Mouse (Mus musculus) adrenal gland, adult 2 months (tissue): ENCODE measurements around the gene Rspry1. TPM values are rescaled to one million over a fixed set of nuclear protein-coding genes. Genes with fewer than 3 reads are reported as not detected.
A peak's percentile ranks its signal among the peaks of the same experiment; 100 is the strongest.

ENCODE experiments used
- DNase-seq: peaks from one replicate; pipeline ENCODE4 v3.0.0; 2021
- polyA plus RNA-seq: library from polyadenylated mRNA; depleted of rRNA; stranded (reverse); fragments of >200 nt; gene quantifications from 2 replicates; pipeline ENCODE4 v1.2.3, GENCODE M21; 2012; rRNA removed
- total RNA-seq, 2 experiments: library from RNA; stranded (reverse); gene quantifications; 2 replicates each; pipeline ENCODE4 v1.2.3; 2021

The Rspry1 gene
- total and polyA plus RNA-seq, 3 experiments = 3.7 to 25.3 (median 18.6) TPM

- no peak for DNase-seq
These were observed 82.5 kb downstream of the Rspry1 start for GRCm38 (mm10) chr8:94684287-94684686.

GRCm38 (mm10) chr8:94685953-94686352, 84.2 kb downstream of the Rspry1 start:
- DNase-seq = peak; percentile 50

- no peak for DNase-seq
These were observed 93.0 kb downstream of the Rspry1 start for GRCm38 (mm10) chr8:94694701-94695100.

DNA sequence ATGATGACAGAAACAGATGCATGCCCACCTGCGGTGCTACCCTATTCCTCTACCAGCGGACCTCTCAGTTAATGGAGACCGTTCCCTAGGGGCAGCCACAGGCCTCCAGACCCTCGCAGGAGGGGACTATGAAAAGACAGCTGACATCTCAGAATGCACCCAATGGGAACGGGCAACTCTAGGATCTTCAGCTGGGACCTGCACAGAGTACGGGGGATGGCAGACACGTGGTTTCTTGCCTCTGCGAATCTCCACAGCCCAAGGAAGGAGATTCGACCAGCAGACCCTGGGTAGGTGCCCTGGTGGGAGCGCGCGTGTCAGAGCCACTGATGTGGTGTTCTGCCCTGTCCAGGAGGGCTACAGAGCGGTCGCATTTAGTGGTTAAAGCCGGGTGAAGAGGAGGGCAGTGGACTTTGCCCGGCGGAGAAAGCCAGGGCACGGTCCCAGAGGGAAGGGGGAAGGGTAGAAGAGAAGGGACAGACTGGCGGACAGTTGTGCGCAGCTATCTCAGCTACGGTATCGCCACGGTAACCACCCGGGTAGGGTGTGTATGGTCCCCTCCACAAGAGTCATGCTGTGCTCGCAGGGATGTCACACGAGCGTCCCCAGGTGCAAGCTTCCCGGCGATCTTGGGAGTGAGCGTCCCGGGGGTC, 93.7 kb downstream of the Rspry1 start:
- no peak for DNase-seq

GRCm38 (mm10) chr8:94695994-94696384, 94.3 kb downstream of the Rspry1 start, which contains the start of gene Pllp:
TSS of gene Pllp (minus strand) at chr8:94696278.
- DNase-seq = peak; percentile 49

DNA sequence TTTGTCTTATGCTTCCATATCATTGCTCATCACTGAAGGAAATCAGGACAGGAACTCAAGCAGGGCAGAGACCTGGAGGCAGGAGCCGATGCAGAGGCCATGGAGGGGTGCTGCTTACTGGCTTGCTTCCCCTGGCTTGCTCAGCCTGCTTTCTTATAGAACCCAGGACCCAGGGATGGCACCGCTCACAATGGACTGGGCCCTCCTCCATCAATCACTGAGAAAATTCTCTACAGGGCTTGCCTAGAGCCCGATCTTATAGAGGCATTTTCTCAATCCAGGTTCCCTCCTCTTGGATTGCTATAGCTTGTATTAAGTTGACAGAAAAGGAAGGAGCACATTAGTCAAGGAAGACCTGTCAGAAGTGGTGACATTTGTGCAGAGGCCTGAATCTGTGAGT, 94.8 kb downstream of the Rspry1 start:
- no peak for DNase-seq

- no peak for DNase-seq
These were observed 96.2 kb downstream of the Rspry1 start for GRCm38 (mm10) chr8:94697956-94698355.

- DNase-seq = no peak
These were observed 97.6 kb downstream of the Rspry1 start for GRCm38 (mm10) chr8:94699366-94699765.

DNA sequence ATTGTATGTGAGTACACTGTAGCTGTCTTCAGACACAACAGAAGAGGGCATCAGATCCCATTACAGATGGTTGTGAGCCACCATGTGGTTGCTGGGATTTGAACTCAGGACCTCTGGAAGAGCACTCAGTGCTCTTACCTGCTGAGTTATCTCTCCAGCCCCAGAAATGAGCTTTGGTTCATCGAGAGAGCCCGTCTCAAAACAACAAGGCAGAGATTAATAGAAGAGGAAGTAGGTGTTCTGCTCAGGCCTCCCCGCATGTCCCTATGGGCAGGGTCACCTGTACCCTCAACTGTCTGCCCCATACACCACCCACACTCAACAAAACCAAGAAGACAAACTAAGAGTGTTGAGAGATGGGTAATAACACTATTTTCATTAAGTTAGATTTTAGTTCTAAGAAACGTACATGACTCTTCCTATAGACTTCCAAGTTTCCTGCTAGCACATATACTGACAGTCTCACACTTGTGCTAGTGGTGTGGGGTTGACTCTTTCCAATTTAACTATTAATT, 98.7 kb downstream of the Rspry1 start:
- DNase-seq = no peak

DNA sequence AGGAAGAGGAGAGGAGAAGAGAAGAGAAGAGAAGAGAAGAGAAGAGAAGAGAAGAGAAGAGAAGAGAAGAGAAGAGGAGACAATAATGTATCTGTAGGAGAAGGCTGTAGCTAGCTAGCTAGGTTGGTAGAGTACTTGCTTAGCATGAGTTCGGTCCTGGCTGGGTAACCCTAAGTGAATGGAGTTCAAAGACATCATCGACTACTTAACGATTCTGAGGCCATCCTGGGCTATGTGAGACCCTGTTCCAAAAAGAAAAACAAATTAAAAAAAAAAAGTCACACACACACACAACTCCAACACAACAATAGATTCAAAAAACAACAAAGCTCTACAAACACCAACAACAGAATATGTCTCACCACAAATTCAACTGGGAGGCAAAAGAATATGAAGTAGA, 100.4 kb downstream of the Rspry1 start:
- no peak for DNase-seq

DNA sequence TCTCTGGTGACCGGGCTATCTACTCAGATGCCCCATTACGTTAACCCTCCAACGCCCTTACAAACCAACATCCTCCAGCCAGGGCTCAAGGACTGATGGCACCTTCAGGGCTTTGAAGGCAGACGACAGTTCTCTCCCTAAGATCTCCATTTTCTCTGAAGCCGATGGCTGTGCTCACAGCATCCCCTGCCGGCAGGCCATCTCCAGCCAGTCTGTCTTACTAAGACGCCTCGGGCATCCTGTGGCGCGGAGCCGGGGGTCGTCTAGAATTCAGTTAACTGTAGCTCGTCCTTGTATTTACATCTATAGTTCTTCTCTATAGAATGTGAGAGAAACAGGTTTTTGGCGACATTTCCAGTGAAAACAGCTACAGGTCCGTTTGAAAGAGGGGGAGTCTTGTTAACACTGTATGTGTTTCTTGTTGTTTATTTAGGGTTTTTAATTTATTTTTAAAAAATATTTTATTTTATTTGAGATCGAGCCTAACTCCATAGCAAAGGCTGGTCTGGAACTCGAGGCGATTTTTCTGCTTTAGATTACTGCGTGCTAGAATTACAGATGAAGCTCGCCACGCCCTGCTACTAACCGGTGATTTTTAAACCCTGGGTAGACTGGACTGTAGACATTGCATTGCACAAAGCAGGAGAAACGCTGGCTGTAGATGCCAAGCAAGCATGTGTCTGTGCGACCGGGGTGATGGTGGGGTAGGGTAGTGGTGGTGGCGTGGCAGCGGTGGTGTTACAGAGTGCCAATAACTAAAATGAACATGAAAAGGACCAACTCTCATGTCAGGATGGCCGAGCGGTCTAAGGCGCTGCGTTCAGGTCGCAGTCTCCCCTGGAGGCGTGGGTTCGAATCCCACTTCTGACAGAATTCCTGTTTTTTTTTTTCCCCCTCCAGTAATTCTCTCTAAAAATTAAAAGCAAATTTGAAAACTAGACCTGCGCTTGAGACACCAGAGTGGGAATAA, 101.4 kb downstream of the Rspry1 start:
- peak; percentile 89 for DNase-seq

GRCm38 (mm10) chr8:94703972-94704668, 102.4 kb downstream of the Rspry1 start:
- peak; percentile 95 for DNase-seq

DNA sequence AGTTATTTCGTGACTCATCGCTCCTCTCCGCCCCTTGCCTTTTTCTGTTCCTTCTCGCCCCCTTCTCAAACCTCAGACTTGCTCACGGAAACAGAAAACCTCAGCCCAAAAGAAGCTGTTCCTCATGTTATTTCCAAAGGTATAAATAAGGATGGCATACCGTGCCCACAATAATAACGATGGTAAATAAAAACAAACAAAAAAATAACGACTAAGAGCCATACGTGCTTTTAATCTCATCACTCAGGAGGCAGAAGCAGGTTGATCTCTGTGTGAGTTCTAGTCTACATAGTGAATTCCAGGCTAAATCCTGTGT, 102.9 kb downstream of the Rspry1 start:
- DNase-seq = no peak

DNA sequence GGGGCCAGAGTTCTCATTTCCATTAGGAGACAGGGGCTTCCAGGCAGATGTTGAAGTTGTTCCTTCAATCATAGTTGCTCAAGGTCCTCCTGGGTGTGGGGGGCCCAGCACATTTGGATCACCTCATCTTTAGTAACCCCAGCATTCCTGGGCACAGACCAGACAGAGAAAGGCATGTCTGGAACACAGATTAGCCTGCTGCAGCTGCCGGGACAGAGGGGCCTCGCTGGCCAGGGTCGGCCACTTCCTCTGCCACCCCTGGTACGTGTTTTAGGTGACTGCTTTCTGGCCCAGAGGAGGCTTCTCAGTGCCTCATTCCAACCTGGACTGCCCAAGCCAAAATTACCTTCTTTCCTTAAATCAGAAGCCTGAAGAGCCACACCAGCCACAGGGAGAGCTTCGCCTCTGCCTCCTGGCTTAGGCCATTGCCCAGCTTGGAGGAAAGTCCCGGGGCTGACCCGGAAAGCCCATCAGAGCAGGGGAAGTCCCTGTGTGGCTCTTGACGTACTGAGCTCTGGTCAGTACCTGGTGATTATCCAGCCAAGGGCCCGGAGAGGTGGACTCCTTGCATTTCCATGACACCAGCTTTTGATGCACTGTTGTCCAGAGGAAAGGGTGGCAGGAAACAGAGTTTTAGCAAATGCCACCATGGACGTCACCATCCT, 104.0 kb downstream of the Rspry1 start:
- no peak for DNase-seq

DNA sequence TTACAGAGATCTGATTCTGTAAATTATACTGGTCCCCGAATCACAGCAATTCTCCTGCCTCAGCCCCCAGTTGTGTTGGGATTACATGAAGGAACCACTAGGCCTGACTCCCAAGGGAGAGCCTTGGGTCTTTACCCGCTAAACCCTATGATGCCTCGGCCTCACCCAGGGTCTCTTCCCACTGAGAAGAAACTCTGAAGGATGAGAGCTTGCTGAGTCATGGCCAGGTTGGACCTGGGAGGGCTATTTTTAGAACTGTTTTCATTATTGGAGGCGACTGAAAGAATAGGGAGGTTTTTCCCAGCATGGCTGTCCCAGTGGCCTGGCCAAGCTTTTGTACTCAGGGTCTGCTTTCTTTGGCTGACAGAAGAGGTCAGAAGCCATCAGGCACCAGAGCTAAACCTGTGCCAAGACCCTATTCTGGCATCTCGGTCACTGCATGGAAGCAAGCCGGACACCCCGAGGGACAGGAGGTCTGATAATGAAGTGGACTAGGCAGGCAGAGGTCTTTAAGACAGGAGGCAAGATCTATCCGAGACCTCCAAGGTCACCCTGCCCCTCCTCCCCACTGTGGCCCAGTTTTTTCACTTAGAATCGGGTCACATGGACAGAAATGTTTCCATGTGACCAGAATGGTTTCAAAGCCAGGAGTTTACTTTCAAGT, 105.1 kb downstream of the Rspry1 start:
- peak; percentile 78 for DNase-seq

Other genes with a start within 250 kb of the Rspry1 start
- gene Herpud1, start 215.5 kb upstream of the Rspry1 start, total RNA-seq = 100 to 1,000 TPM in 1 of 2 experiments, 10 to 100 TPM in 1; 99.0 to 141 TPM
- gene Herpud1, start 215.5 kb upstream of the Rspry1 start, polyA plus RNA-seq = 188 and 195 TPM in 2 replicates
- gene Nlrc5, start 167.6 kb upstream of the Rspry1 start, total RNA-seq = 1 to 10 TPM; 5.2 to 7.9 TPM
- 6.2 and 7.5 TPM in 2 replicates for gene Nlrc5, start 167.6 kb upstream of the Rspry1 start, polyA plus RNA-seq
- gene Cpne2, start 68.9 kb upstream of the Rspry1 start, total RNA-seq = 10 to 100 TPM; 17.2 to 26.0 TPM
- gene Cpne2, start 68.9 kb upstream of the Rspry1 start, polyA plus RNA-seq = 82.7 and 87.2 TPM in 2 replicates
- 10 to 100 TPM; 37.2 to 48.4 TPM for gene Fam192a, start 60 bp downstream of the Rspry1 start, total RNA-seq
- gene Fam192a, start 60 bp downstream of the Rspry1 start, polyA plus RNA-seq = 20.5 and 31.9 TPM in 2 replicates
- gene Arl2bp, start 64.7 kb downstream of the Rspry1 start, total RNA-seq = 10 to 100 TPM; 86.3 to 88.6 TPM
- gene Arl2bp, start 64.7 kb downstream of the Rspry1 start, polyA plus RNA-seq = 91.9 and 92.2 TPM in 2 replicates
- 1 to 10 TPM in 1 of 2 experiments, under 1 TPM in 1; 0.49 to 1.1 TPM for gene Pllp, start 94.3 kb downstream of the Rspry1 start, total RNA-seq
- gene Pllp, start 94.3 kb downstream of the Rspry1 start, polyA plus RNA-seq = 1.5 and 2.6 TPM in 2 replicates
- not detected for gene Ccl22, start 143.7 kb downstream of the Rspry1 start, total RNA-seq
- 0.44 and 0.55 TPM in 2 replicates for gene Ccl22, start 143.7 kb downstream of the Rspry1 start, polyA plus RNA-seq
- 10 to 100 TPM; 29.3 to 48.2 TPM for gene Cx3cl1, start 170.1 kb downstream of the Rspry1 start, total RNA-seq
- 116 and 153 TPM in 2 replicates for gene Cx3cl1, start 170.1 kb downstream of the Rspry1 start, polyA plus RNA-seq
- gene Ccl17, start 208.5 kb downstream of the Rspry1 start, total RNA-seq = 1 to 10 TPM in 1 of 2 experiments, not detected in 1; 1.7 TPM
- 0.36 TPM in 1 of 2 replicates, not detected in the other for gene Ccl17, start 208.5 kb downstream of the Rspry1 start, polyA plus RNA-seq
- gene Coq9, start 236.4 kb downstream of the Rspry1 start, total RNA-seq = 100 to 1,000 TPM; 186 to 208 TPM
- 538 and 543 TPM in 2 replicates for gene Coq9, start 236.4 kb downstream of the Rspry1 start, polyA plus RNA-seq
- 100 to 1,000 TPM in 1 of 2 experiments, 10 to 100 TPM in 1; 81.5 to 123 TPM for gene Ciapin1, start 236.4 kb downstream of the Rspry1 start, total RNA-seq
- 118 and 146 TPM in 2 replicates for gene Ciapin1, start 236.4 kb downstream of the Rspry1 start, polyA plus RNA-seq